Mouse (Mus musculus): ENCODE data around the gene Rasal1.
A peak's percentile ranks its signal among the peaks of the same experiment; 100 is the strongest.

Gene Rasal1

DNA sequence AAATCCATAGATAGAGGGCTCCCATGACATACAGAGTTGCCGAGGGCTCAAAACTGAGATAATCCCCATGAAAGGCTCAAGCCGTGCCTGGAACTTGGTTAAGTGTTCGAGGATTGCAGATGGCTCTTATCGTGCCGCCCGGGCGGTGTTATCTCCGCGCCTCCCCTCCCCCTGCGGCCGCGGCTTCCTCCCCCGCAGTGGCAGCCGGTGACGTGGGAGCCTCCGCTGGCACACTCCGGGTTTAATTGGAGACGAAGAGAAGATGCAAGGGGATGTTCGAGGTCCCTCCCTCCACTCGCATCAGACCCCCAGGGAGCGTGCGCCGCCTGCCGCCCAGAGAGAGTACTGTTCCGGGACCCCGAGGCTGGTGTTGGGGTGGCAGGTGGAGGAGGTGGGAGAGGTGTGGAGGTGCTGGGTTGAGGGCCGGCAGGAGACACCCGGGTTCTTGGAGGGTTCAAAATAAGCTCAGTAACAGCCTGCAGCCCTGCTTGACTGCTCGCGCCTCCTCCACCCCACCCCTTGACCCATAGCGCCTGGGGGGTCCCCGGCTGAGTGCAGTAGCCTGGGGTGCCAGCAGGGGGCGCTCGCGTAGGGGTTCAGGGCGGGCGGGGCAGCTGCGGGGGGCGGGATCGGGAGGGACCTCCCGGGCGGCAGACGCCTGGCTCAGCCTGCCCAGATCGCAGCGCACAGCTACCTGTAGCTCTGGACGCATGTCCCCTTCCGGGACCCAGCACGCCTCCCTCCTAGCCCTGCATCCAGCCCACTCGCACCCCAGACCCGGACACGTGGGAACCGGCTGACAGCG lies at the start of gene Rasal1:
TSS of gene Rasal1 (plus strand) at position 244 of the 805 bp plus-strand sequence.
- peak; percentile 77 for DNase-seq

DNA sequence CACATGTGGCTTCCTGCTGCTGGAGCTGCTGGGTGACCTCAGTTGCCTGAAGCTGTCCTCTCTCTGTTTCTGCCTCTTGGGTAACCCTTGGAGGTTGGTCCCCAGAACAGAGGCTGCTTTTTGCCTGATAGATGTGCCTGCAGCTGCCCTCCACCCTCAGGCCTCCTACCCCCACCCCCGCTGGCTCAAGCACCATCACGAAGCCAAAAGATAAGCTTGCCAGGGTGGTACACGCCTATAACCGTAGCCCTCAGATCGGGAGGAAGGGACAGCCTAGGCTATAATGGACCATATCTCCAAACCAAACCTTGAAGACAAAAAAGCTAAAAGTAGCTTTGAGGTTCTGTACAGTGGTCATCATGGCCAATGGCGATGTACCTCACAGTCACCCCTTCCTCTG lies 49.0 kb upstream of the Rasal1 start:
- no peak for DNase-seq

DNA sequence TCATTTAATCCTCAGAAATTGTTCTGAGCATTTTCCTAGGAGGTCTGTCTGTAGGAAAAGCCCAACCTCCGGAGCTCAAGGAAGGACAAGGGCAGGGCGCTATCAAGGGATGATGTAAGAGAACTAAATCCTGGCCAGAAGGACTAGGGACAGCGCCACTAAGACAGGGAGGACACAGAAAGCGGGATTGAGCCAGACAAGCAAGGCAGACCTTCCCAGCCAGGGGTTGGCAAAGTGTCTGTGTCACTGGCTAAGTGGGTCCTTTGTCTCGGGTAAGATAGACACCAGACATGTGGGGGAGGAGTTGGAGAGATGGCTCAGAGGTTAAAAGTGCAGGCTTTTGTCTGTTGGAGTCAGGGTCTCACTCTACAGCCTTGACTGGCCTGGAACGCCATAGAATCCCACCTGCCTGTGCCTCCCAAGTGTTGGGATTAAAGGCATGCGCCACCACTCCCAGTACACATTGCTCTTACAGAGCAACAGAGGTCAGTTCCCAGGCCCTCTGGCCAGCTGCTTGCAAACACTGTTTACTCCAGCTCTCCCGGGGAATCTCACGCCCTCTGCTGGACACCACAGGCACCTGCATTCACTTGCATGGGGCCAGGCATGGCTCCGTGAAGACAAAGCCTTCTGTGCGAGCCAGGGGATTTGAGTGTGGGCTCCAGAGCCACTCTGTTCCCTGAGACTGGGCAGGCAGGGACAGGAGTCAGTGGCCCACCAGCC lies 47.5 kb upstream of the Rasal1 start:
- peak; percentile 73 for DNase-seq

DNA sequence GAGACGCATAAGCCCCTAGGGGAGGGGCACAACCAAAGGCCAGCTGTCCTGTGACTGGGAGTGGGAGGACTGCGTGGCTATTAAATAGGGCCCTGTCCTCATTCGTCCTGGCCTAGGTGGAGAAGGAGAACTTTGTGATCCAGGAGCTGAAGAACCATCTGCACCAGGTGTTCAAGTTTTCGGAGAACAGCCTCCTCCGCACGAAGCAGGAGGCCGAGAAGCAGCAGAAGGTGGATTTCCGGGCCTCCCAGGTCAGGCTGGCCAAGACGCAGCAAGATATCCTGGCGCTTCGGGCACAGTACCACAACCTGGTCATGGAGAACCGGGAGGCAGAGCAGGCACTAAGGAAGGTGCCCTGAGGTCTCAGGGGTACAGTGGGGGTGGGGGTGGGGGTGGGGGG lies 46.4 kb upstream of the Rasal1 start:
- no peak for DNase-seq

DNA sequence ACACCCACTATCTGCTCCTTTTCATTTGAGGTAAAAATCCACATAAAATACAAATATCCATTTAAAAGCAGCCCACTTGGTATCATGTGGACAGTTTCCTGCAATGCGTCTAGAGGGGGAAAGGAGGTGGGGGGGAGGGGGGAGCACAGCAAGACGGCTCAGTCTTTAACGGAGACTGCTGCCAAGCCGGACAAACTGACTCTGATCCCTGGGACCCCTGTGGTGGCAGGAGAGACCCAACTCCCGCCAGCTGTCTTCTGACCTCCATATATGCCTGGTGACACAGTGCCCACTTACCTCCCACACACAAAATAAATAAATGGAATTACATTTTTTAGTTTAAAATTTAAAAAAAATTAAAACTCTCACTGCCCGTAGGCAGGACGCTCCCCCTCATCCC lies 45.1 kb upstream of the Rasal1 start:
- DNase-seq: no peak

DNA sequence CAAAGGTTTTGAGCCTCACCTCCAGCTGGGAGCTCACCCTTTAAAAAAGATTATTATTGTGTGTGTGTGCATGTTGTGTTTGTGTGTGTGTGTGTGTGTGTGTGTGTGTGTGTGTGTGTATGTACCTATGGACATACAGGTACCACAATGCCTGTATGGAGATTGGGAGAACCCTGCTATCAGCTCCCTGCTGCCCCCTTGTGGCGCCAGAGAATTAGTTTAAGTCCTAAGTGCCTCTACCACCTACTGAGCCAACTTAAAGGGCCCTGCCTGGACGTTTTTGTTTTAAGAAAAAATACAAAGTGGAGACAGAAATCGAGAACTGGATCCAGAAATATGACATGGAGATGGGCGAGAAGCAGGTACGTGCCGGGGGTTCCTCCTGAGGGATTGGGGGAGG lies 43.8 kb upstream of the Rasal1 start:
- peak; percentile 89 for DNase-seq

DNA sequence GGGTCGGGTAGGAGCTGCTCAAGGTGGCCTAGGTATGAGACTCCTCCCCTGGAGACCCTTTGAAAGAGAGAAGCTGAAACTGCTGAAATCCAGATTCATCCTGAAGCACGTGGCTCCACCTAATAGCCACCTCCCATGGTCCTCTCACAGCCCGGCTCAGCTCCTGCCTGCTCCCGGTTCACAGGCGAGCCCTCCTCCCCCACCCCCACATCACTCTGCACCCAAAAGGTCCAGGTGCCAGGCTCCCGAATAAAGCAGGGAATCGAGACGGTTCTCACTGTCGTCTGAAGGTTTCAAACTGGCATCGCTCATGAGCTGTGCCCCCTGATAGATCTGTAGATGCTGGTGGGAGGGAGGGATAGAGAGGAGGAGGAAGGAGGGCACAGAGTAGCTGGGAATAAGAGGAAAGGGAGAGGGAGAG lies 43.4 kb upstream of the Rasal1 start:
- no peak for DNase-seq

DNA sequence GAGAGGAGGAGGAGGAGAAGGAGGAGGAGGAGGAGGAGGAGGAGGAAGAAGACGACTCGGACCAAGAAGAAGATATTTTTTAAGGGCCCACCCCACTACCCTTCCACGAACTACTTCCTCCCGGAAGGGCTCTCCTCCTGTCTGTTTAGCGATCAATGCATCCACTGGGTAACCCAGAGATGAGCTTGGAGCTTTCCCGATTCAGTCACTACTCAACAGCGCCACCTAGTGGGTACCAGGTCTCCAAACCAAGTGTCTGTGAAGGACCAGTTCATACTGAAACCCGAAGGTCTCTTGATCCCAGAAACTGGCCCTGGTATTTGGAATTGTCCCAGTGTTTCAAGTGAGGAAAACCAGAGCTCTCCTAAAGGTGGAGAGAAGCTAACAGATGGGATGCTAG lies 42.9 kb upstream of the Rasal1 start:
- peak; percentile 94 for DNase-seq

DNA sequence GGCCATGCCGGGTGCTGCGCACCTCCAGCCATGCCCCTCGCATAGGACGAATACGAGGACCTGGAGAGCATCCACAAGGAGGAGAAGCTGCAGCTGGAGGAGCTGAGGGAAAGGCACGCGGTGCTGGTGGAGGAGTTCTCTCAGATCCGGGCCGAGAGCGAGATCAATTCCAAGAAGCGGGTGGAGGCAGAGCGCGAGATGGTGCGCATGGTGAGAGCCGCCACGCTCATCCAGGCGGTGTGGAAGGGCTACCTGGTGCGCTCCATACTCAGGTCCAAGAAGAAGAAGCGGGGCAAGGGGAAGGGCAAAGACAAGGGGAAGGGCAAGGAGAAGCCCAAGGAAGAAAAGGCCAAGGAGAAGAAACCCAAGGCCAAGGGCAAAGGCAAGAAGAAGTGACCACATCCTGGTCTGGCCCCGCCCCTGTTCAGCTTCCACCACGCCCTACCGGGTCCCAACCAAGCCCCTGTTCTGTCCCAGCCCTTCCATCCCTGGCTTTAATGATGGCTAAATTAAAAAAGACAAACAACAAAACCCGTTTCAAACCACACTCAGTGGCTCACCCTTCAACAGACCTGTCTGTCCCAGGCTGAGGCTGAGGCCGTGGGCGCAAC lies 41.9 kb upstream of the Rasal1 start:
- DNase-seq: no peak

DNA sequence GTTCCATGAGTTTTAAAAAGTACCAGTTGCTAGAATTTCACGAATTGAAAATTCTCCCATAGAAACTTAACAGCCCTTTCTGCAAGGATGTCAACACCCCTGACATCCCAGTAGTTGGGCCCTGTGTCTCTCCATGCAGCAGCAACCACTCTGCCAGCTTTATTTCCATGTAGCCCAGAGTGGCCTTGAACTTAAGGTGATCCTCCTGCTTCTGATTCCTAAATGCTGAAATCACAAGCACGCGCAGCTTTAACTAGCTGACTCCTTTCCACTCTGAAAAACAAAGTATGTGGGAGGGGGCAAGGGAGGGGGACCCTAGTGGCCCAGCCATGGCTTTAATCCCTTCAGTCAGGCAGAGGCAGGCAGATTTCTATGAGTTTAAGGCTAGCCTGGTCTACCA lies 41.3 kb upstream of the Rasal1 start:
- no peak for DNase-seq

DNA sequence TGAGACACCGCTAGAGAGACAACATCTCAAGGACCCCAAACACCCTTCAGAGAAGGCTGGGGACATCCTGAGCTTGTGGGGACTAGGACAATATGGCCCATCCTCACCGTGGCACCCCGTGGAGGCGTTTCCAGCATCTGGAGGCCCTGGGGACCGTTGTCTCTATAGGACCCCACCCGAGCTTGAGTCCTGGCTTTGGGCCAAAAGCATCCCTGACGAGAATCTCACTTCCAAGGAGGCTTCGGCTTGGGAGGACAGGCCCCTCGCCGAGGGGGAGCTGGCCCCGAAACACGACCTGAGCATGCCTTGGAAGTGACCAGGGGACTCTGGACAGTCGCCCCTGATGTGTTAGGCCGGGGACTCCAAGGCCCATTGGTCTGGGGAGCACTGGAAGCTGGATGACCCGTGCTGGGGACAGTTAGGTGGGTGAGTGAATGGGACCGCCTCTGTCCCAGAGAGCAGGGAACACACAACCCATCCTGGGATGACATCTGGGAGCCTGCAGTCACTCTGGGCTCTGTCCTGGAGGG lies 39.3 kb upstream of the Rasal1 start:
- no peak for DNase-seq

DNA sequence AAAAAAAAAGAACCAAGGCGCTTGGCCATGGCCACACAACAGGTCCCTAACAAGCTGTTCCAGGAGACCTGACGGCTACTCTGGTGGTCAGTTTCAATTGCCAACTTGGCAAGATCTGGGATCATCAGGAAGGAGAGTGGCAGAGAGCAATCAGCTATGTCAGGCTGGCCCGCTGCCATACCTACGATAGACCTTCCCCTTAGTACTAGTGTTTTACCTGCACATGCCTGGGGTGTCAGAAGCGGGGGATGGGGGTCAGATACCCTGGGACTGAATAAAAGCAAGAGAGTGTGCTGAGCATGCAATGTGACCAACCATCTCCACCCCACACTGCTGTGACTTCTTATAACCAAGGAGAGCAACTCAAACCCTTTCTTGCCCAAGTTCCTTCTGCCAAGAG lies 37.7 kb upstream of the Rasal1 start:
- DNase-seq: no peak

DNA sequence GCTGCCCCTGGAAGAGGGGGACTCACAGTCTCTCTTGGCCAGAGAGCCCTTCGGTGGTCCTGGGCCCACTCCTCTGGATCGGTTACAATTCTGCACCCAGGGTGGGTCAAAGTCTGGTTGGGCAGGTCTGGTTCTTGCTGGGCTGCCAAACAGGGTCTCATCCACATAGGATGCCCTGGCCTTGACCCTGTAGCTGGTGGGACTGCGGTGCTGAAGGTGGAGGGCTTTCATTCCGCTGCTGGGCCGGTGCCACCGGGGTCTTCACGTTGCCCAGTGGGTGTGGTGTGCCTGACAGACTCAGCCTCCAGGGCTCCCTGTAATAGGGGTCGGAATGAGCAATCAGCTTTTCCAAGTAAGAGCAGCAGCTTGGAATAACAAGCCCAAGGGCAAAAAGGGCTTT lies 37.2 kb upstream of the Rasal1 start:
- DNase-seq: no peak

DNA sequence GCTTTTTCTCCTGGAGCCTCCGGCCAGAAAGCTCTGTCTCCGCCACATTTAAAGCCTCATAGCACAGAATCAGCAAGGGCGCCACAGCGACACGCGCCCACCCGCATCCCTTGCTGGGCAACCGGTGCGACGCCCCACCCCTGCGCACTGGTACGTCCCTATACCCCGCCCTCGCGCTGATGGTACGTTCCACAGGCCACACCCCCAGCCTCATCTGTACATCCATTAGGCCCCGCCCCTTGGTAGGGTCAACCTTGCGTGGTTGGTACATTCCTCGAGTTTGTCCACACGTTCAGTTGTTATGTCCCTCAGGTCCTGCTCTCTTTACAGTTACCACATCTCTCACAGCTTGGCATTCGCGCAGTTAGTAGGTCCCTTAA lies 36.2 kb upstream of the Rasal1 start, which contains the start of the genes Rita1 and Ddx54:
TSS of gene Rita1 (minus strand) at position 148 of the 380 bp plus-strand sequence.
TSS of gene Ddx54 (plus strand) at position 298 of the 380 bp plus-strand sequence.
- peak; percentile 98 for DNase-seq

DNA sequence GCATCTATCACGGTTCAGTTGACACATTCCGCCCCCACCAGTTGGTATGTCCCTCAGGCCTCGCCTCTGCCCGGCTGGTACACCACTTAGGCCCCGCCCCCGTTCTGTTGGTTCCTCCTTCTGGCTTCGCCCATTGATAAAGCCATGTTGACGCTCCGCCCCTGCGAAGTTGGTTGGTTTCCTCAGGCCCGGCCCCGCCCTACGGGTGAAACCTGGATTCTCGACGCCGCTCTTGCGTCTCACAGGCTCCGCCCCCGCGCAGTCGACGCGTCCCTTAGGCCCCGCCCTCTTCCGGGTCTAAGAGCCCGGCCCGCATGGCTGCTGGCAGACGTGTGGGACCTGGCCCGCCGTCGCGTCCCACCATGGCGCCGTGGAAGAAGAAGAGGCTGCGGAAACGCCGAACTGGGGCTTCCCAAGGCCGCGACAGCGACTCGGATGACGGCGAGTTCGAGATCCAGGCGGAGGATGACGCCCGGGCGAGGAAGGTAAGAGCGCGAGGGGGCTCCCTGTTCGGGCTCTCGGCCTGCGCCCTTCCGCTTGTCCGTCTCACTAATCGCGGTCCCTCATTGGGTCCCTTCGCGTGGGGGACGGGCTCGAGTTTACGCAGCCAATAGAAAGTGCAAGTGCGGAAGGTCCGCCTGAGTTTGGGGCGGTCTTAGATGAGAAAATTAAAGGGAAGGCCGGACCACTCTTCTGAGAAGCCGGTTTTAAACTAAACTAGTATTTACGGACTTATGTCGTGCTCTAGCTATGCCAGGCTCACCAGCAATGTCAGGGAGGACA lies 35.6 kb upstream of the Rasal1 start:
- peak; percentile 100 for DNase-seq

DNA sequence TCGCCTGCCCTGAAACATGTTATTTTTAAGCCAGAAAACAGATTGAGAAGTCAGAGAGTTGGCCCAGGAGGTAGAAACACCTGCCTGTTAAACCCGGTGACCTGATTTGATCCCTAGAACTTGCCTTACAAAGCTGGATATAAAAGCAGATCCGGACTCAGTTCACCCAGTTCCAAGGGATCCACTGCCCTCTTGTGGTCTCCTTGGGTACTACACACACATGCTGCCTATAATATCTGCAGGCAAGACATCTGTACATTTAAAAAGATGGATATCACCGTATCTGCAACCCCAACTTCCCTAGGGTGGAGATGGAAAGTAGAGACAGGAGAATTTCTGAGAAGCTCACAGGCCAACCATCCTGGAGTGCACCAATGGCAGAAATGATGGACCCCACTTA lies 32.7 kb upstream of the Rasal1 start:
- DNase-seq: peak; percentile 69

DNA sequence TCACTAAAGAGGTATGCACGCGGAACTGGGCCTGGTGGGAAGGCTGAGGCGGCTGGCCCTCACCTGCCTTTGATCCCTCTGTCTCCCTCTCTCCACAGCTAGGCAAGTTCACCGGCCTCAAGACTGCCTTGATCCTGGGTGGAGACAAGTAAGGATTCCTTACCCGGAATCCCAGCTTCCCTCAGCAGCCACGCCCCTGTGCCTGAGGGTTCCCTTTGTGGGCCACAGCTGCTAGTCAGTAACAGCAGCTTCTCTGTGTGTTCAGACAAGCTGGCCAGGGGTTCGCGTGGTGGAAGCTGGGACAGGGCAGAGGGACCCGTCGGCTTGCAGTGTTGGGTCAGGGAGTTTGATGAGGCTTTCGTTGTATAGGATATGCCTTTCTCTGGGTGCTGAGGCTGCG lies 29.8 kb upstream of the Rasal1 start:
- no peak for DNase-seq

DNA sequence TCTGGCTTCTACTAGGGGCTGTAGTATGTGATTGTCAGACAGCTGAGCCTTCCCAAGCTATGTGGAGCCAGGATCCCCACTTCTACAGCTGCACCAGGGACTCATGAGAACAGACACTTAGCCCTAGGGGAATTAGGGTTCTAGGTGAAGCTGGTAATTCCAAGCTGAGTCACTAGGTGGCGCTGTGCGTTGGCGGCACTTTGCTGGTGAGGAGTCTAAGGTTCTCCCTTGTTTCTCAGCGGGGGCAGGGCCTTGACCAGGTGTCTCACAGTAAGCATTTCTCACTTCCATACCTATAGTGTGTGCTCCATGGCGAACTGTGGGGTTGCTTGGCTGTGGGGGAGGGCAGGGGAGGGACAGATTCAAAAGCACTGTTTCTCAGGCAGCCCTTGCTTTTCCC lies 29.4 kb upstream of the Rasal1 start:
- DNase-seq: peak; percentile 73

DNA sequence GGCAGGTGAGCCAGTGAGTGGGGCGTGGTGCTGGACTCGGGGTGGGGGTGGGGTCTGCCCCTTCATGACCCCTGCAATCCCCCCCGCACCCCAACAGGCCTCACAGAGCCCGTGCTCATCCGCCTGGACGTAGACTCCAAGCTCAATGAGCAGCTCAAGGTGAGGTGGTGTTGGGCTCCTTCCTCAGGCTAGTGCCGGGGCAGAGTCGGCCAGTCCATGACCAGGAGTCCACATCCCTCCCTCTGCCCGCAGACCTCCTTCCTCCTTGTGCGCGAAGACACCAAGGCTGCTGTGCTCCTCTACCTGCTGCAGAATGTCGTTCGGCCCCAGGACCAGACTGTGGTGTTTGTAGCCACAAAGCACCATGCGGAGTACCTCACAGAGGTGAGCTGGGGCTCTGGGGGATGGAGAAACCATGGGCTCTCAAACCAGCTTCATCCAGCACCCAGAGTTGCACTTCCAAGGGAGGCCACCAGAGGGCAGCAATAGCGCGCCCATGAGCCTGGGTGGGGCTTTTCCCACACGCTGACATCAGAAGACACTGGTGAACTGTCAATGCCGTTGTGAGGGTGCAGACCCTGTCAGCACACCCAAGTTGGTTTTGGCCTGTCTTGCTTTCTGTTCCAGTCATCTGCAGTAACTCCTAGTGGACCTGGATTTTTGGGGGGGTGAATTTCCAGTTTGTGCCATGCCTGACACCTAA lies 28.1 kb upstream of the Rasal1 start:
- DNase-seq: peak; percentile 84

DNA sequence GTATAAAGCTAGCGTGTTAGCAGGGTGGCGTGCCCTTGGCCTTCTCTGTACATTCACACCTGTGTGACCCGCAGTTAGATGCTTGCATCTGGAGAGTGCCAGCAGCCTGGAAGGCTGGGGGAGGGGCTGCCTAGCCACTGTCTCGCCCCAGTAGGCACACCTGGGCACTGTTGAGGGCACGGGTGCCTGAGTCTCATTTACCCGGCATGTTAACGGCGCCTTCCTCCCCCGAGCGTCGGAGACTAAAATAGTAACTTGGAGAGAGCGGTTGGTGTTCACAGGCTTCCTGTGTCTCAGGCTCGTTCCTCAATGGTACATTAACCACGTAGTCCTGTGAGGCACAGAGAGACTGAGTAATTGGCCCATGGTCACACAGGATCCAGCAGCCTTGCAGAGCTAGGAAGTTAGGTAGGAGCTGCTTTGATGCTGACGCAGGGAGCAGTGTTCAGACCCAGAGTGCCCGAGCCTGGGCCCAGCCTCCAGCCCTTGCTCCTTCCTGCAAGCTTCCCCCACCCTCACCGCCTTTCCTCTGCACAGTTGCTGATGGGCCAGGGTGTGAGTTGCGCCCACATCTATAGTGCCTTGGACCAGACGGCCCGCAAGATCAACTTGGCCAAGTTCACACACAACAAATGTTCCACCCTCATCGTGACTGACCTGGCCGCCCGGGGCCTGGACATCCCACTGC lies 27.4 kb upstream of the Rasal1 start:
- DNase-seq: no peak

DNA sequence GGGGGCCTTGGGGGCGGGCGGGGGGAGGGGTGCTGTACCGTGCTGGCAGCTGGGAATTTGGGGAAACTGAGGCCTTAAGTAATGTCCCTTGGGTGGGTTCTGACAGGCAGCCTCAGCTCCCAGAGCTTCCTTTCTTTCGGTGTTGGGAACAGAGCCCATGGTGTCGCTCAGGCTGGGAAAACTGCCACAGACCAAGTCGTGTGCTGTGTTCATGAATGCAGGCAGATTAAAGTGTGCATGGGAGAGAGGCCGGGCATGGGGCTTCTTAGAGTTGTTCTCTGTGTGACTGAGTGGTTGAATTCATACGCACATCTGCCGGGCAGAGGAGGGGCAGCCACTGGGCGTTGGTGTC lies 26.8 kb upstream of the Rasal1 start:
- DNase-seq: no peak
